Mouse (Mus musculus) cortical plate, adult 2 months (tissue): ENCODE results near the gene Phf5a. TPM values are rescaled to one million over a fixed set of nuclear protein-coding genes. Genes with fewer than 3 reads are reported as not detected.

ENCODE experiments used
- H3K27ac ChIP-seq: fragments of 200-500 bp; 2 replicates; pipeline ENCODE4 v1.5.1; 2012; ENCODE audit warnings: low read length, control low read depth, inconsistent platforms; ENCODE audit not compliant: insufficient read depth
- H3K4me1 ChIP-seq: fragments of 200-500 bp; 2 replicates; pipeline ENCODE4 v1.6.1; 2011; ENCODE audit warnings: low read length; ENCODE audit not compliant: control insufficient read depth, insufficient read depth
- H3K4me3 ChIP-seq: fragments of 200-500 bp; 2 replicates; pipeline ENCODE4 v1.5.1; 2011; ENCODE audit warnings: mild to moderate bottlenecking, low read length, control low read depth; ENCODE audit not compliant: insufficient read depth
- CTCF ChIP-seq: fragments of 200-500 bp; IDR thresholded peaks from 2 replicates; pipeline ENCODE4 v1.5.1; 2011; ENCODE audit warnings: mild to moderate bottlenecking, control low read depth, low read length; ENCODE audit not compliant: insufficient read depth; ENCODE audit errors: extremely low read depth
- POLR2A ChIP-seq: fragments of 200-500 bp; IDR thresholded peaks from 2 replicates; pipeline ENCODE4 v1.6.1; 2011; ENCODE audit warnings: mild to moderate bottlenecking, low read length, control low read depth; ENCODE audit not compliant: insufficient read depth; ENCODE audit errors: extremely low read depth
- polyA plus RNA-seq: library from polyadenylated mRNA; depleted of rRNA; stranded (reverse); fragments of >200 nt; gene quantifications from 2 replicates; pipeline ENCODE4 v1.2.3, GENCODE M21; 2012

Phf5a gene
- polyA plus RNA-seq, 1 experiment = 53.3 TPM

DNA sequence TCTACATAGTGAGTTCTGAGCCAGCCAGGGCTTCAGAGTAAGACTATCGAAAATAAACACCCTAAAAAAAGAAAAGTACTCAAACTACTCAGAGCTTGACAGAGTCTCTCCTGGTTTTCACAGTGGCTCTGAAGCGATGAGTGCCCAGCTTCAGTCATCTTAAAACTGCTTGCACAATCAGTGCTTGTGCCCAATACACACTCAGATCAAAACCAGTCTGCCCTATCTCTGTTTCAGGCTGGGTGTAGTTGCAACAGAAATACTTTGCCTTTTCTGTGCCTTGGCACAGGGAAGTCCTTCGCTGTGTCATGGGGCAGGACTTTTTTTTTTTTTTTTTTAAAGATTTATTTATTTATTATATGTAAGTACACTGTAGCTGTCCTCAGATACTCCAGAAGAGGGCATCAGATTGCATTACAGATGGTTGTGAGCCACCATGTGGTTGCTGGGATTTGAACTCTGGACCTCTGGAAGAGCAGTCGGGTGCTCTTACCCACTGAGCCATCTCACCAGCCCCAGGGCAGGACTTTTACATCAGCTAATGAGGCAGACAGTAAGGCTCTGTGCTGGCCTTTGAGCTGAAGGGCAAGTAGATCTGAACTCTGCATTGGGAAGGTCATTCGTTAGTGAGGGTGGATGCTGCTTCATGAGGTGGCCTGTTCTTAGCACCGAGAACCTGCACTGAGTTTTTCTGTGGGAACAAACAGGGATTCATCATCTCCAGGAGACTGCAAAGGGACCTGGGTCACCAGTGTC lies 15.3 kb upstream of the Phf5a start:
- TF ChIP-seq POLR2A (no peak), CTCF (no peak)
- Histone ChIP-seq H3K4me1 (peaks cover 12% of the 10 kb centered on the region; the same call in 1 of the 2 replicates), H3K4me3 (no peak overlapping the region), H3K27ac (no peak overlapping the region)

DNA sequence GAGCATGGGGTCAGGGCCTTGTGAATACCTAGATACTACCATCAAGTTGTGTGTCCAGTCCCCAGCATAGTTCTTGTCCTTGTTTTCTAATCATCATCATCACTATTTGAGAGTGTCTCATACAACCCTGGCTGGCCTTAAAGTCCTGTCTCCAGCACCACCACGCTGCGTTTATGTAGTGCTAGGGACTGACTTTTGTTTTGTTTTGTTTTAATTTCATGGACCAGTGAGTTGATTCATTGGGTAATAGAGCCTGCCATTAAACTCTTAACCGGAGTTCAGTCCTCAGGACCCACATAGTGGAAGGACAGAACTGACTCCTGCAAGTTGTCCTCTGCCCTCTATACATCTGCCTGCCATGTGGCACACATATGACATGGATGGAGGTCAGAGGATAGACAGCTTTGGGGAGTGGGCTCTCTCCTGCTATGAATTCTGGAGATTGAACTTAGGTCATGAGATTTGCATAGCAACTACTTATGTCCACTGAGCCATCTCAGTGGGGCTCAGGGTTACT lies 13.8 kb upstream of the Phf5a start:
- H3K27ac ChIP-seq = no peak overlapping the region

DNA sequence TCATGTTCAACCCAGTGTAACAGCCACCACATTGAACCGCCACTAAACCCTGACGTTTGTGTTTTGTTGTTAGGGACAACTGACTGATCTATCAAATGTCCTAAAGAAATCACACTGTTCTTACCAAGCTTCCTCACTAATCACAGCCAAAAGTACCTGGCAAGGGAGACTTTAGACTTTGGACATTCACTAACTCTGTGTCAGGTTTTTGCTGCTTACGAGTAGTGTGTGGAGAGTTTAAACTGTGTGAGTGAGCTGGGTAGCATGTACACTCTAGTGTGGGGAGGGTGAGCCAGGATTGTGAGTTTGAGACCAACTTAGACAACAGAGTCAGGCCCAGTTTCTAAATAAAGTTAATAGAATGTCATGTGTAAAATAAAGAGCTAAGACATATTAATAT lies 10.6 kb upstream of the Phf5a start:
- TF ChIP-seq CTCF = no peak
- no peak for TF ChIP-seq POLR2A
- H3K4me1 ChIP-seq = peaks cover 25% of the 10 kb centered on the region
- H3K27ac ChIP-seq = peak overlapping the region; percentile 25; the same call in 1 of the 2 replicates
- no peak overlapping the region for H3K4me3 ChIP-seq

More for the DNA sequence above, 13.8 kb upstream of the Phf5a start:
- no peak overlapping the region for H3K4me3 ChIP-seq
- TF ChIP-seq CTCF (no peak), POLR2A (no peak)
- peaks cover 20% of the 10 kb centered on the region for H3K4me1 ChIP-seq

DNA sequence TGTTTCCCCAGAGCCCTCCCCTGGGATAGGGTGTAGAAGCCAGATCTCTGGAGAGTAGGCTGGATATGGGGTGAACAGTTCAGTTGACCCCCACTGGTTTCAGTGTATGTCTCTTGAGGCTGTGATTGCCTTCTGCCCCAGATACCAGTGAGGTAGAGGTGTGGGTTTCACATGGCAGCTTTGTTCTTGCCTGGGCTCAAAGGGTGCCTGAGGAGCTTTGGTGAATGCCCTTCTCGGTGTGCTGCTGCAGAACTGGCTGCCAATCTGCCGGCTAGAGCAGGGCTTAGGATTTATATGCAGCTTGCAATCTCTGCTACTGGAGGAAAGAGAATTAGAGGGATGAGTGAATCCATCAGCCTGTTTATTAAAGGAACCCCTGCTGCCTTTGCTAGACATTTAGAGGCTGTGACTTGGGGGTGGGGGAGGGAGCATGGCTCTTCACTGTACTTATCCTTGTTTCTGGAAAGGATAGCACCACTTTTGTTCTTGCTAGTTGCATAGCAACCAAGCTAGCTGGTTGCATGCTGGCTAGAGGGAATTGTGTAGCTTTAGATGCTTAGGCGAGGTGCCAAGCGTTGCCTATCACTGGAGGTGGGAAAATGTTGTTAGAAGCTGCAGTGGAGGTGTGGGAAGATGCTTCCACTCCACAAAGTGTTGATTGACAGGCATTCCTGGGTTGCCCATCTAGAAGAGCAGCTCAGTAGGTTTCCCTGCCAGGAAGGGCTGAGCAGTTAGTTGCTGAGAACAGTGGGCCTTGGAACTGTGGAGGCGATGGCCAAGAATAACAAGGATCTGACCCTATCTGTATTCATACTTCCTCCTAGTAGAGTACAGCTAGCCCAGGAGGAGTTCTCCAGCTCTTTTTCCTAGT lies 8.1 kb upstream of the Phf5a start:
- Histone ChIP-seq H3K27ac (peak overlapping the region; percentile 90), H3K4me1 (peaks cover 21% of the 10 kb centered on the region), H3K4me3 (no peak overlapping the region)
- no peak for TF ChIP-seq CTCF
- TF ChIP-seq POLR2A = no peak

DNA sequence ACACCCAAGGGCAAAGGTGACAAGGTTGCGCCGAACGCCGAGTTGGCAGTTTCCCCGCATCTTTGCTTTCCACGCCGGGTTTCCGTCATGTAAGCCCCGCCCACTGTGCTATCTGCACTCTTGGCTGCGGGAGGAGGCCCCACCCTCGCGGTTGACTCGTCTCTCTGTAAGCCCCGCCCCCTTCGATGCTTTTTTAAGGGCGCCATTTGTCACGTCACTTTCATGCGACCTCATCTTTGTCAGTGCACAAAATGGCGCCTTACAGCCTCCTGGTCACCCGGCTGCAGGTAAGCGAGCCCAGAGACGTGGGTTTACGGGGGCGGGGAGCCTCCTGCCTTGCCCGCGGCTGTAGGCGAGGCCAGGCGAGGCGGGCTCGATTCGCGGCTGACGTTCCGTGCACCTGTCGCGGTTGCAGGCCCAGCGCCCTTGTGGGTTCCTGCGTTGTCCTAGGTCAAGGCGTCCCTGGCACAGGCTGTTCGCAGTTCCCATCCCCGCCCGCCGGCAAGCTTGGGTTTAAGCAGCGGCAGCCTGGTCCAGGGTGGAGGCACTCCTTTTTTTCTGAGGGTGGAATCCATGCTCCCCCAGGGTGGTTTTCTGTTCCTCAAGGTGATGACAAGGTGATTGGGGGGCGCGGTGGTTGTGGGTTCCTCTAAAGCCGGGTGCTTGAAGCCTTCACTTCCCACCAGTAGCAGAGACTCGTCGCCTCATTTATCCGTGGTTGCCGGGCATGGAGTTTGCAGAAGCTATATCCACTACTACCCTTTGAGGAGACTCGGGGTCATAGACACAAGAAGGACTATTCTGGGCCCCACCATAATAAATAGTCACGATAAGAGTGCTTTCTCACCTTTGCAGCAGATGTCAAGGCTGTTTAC lies 788 bp upstream of the Phf5a start, which contains the start of gene Aco2:
Gene Aco2, plus strand, starts transcription at position 48 of the 875 bp plus-strand sequence.
- Histone ChIP-seq H3K27ac (peak within 1 kb of the TSS; percentile 97), H3K4me3 (peak within 1 kb of the TSS; percentile 79), H3K4me1 (0 out of 2 replicates have a peak, but pooled peaks cover 2% of the 10 kb centered on the region)
- TF ChIP-seq POLR2A (peak; percentile 69), CTCF (no peak)

DNA sequence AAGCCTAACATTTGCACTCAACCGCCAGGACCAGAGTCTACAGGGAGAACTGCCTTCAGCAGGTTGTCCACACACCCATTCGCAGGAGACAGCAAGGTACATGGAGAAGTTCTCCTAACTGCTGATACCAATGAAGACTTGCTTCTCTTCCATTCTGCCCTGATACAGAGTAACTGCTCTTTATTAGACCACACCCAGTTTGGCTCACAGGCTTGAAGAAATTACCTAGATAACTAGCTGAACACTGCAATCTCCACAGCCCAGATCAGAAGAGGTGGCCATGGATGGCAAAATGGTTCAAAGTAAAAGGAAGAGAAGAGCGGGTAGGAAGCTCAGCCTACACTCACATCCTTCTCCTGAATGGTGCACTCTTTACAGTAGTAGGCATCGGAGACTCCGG lies 1.7 kb downstream of the Phf5a start:
- H3K27ac ChIP-seq = no peak overlapping the region
- H3K4me3 ChIP-seq = no peak overlapping the region
- TF ChIP-seq CTCF (no peak), POLR2A (no peak)
- no peaks in the 10 kb centered on the region for H3K4me1 ChIP-seq

DNA sequence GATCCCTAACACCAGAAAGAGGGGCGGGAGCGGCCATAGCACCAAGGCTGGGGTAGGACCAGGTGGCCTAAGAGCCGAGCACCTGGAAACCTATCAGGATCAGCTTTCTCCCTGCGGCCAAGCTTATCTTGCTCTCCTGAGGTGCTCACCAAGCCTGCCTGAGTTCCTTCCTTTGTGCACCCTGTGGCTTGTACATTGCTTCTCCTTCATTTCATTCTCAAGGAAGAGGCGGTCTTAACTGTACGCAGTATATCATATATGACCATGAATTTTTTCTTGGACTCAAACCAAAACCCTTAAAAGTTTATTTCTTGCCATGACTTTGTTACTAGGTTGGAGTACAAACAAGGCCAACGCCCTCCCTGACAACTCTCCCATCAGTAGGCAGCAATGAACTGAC lies 7.5 kb downstream of the Phf5a start:
- Histone ChIP-seq H3K4me1 (no peaks in the 10 kb centered on the region), H3K4me3 (no peak overlapping the region), H3K27ac (no peak overlapping the region)
- no peak for TF ChIP-seq CTCF
- TF ChIP-seq POLR2A = no peak

DNA sequence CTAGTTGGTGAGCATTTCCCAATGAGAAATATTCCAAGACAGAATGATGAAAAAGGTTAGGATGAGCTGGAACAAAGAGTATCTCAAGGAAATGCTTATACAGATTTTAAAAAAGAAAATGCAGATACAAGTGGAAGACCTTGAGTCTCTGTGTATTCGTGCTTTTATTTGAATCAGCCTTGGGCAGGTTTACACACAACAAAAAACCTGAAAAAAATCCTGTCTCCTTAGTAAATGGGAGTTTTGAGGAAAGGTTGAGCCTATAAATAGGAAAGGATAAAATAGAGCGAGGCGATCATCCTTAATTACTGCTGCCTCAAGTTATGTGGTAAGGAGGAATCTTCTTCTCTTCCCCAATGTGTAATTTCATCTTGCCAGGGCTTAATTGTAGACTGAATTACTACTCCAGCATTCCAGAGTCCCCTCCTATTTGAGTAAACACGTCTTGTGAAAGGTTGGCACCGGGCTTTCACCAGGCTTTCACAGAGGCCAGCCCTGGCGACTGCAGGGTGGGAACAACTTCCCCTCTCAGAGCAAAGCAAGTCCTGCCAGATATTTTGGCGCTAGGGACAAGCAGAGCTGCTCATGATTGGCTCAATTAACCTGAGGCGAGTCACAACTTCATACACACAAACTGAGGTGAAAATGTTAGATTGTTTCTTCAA lies 11.1 kb downstream of the Phf5a start:
- H3K4me3 ChIP-seq = no peak overlapping the region; the same call in 1 of the 2 replicates
- TF ChIP-seq CTCF = no peak
- no peak for TF ChIP-seq POLR2A
- H3K4me1 ChIP-seq = no peaks in the 10 kb centered on the region
- peak overlapping the region; percentile 61 for H3K27ac ChIP-seq
